Mouse (Mus musculus): ENCODE data around the gene Flt4. TPM values are rescaled to one million over a fixed set of nuclear protein-coding genes. Genes with fewer than 3 reads are reported as not detected.

Flt4 gene
- total and polyA plus RNA-seq, 2 experiments from 2014 or later = 3.3 to 13.6 TPM

GRCm38 (mm10) chr11:49695013-49695412, 86.0 kb downstream of the Flt4 start:
- Histone ChIP-seq H3K9me3 (replicated peaks; ENCODE audit: control insufficient read depth, low read length) (no peaks in the 10 kb centered on the region), H3K4me1 (ENCODE audit: control insufficient read depth, insufficient read depth) (peaks cover 4% of the 10 kb centered on the region; the same call in 1 of the 2 replicates), H3K4me2 (ENCODE audit: low read depth, low read length) (no peak overlapping the region), H3K27ac (ENCODE audit: low read depth) (no peak overlapping the region), H3K27me3 (ENCODE audit: control insufficient read depth, insufficient read depth, low read length) (no peaks in the 10 kb centered on the region), H3K9ac (replicated peaks; ENCODE audit: low read depth, low read length) (no peak overlapping the region), H3K36me3 (replicated peaks; ENCODE audit: control insufficient read depth, insufficient read depth, low read length) (peaks cover 21% of the 10 kb centered on the region), H3K4me3 (ENCODE audit: low read depth, low read length) (no peak overlapping the region)
- WGBS = 83% methylated on average over 3 of the region's 3 CpGs
- ATAC-seq (ENCODE audit: insufficient read depth, low read depth) (no peak), DNase-seq (ENCODE audit: low spot score) (no peak)
- TF ChIP-seq EP300 (IDR thresholded peaks at IDR 0.05; ENCODE audit: low read depth) (no peak), CTCF (IDR thresholded peaks at IDR 0.05; ENCODE audit: low read depth) (no peak)

GRCm38 (mm10) chr11:49695695-49696094, 86.6 kb downstream of the Flt4 start:
- peaks cover 4% of the 10 kb centered on the region; the same call in 1 of the 2 replicates for H3K4me1 ChIP-seq (ENCODE audit: control insufficient read depth, insufficient read depth)
- 88% methylated on average over 2 of the region's 2 CpGs for WGBS
- ATAC-seq (ENCODE audit: insufficient read depth, low read depth) = no peak
- TF ChIP-seq CTCF (IDR thresholded peaks at IDR 0.05; ENCODE audit: low read depth) (no peak), EP300 (IDR thresholded peaks at IDR 0.05; ENCODE audit: low read depth) (no peak)
- H3K4me2 ChIP-seq (ENCODE audit: low read depth, low read length) = no peak overlapping the region
- H3K4me3 ChIP-seq (ENCODE audit: low read depth, low read length) = no peak overlapping the region
- H3K9ac ChIP-seq (replicated peaks; ENCODE audit: low read depth, low read length) = no peak overlapping the region
- no peak for DNase-seq (ENCODE audit: low spot score)
- H3K27me3 ChIP-seq (ENCODE audit: control insufficient read depth, insufficient read depth, low read length) = no peaks in the 10 kb centered on the region
- peak overlapping the region; percentile 7; the same call in 1 of the 2 replicates for H3K27ac ChIP-seq (ENCODE audit: low read depth)
- H3K9me3 ChIP-seq (replicated peaks; ENCODE audit: control insufficient read depth, low read length) = no peaks in the 10 kb centered on the region
- H3K36me3 ChIP-seq (replicated peaks; ENCODE audit: control insufficient read depth, insufficient read depth, low read length) = peaks cover 21% of the 10 kb centered on the region

- WGBS = 77% methylated on average over 2 of the region's 2 CpGs
- Histone ChIP-seq H3K9ac (replicated peaks; ENCODE audit: low read depth, low read length) (no peak overlapping the region), H3K9me3 (replicated peaks; ENCODE audit: control insufficient read depth, low read length) (no peaks in the 10 kb centered on the region), H3K4me1 (ENCODE audit: control insufficient read depth, insufficient read depth) (peaks cover 4% of the 10 kb centered on the region; the same call in 1 of the 2 replicates), H3K27ac (ENCODE audit: low read depth) (peak overlapping the region; percentile 7; the same call in 1 of the 2 replicates), H3K27me3 (ENCODE audit: control insufficient read depth, insufficient read depth, low read length) (no peaks in the 10 kb centered on the region), H3K4me3 (ENCODE audit: low read depth, low read length) (no peak overlapping the region), H3K36me3 (replicated peaks; ENCODE audit: control insufficient read depth, insufficient read depth, low read length) (peaks cover 27% of the 10 kb centered on the region), H3K4me2 (ENCODE audit: low read depth, low read length) (no peak overlapping the region)
- DNase-seq (ENCODE audit: low spot score) (no peak), ATAC-seq (ENCODE audit: insufficient read depth, low read depth) (no peak)
- TF ChIP-seq CTCF (IDR thresholded peaks at IDR 0.05; ENCODE audit: low read depth) (no peak), EP300 (IDR thresholded peaks at IDR 0.05; ENCODE audit: low read depth) (no peak)
Observed at GRCm38 (mm10) chr11:49696472-49696871, 87.4 kb downstream of the Flt4 start.

- no peak overlapping the region for H3K4me2 ChIP-seq (ENCODE audit: low read depth, low read length)
- TF ChIP-seq EP300 (IDR thresholded peaks at IDR 0.05; ENCODE audit: low read depth) = no peak
- no peak for TF ChIP-seq CTCF (IDR thresholded peaks at IDR 0.05; ENCODE audit: low read depth)
- no peaks in the 10 kb centered on the region for H3K27me3 ChIP-seq (ENCODE audit: control insufficient read depth, insufficient read depth, low read length)
- no peak overlapping the region for H3K27ac ChIP-seq (ENCODE audit: low read depth)
- H3K9ac ChIP-seq (replicated peaks; ENCODE audit: low read depth, low read length) = no peak overlapping the region
- 87% methylated on average over 5 of the region's 5 CpGs for WGBS
- no peak overlapping the region for H3K4me3 ChIP-seq (ENCODE audit: low read depth, low read length)
- H3K4me1 ChIP-seq (ENCODE audit: control insufficient read depth, insufficient read depth) = peaks cover 4% of the 10 kb centered on the region; the same call in 1 of the 2 replicates
- no peaks in the 10 kb centered on the region for H3K9me3 ChIP-seq (replicated peaks; ENCODE audit: control insufficient read depth, low read length)
- DNase-seq (ENCODE audit: low spot score) (no peak), ATAC-seq (ENCODE audit: insufficient read depth, low read depth) (no peak)
- peaks cover 32% of the 10 kb centered on the region for H3K36me3 ChIP-seq (replicated peaks; ENCODE audit: control insufficient read depth, insufficient read depth, low read length)
Observed at GRCm38 (mm10) chr11:49697779-49698178, 88.7 kb downstream of the Flt4 start.

- H3K27ac ChIP-seq (ENCODE audit: low read depth) = no peak overlapping the region
- H3K9ac ChIP-seq (replicated peaks; ENCODE audit: low read depth, low read length) = no peak overlapping the region
- DNase-seq (ENCODE audit: low spot score) (no peak), ATAC-seq (ENCODE audit: insufficient read depth, low read depth) (no peak)
- no peak overlapping the region for H3K4me3 ChIP-seq (ENCODE audit: low read depth, low read length)
- H3K36me3 ChIP-seq (replicated peaks; ENCODE audit: control insufficient read depth, insufficient read depth, low read length) = peaks cover 33% of the 10 kb centered on the region
- no peaks in the 10 kb centered on the region for H3K9me3 ChIP-seq (replicated peaks; ENCODE audit: control insufficient read depth, low read length)
- no peak overlapping the region for H3K4me2 ChIP-seq (ENCODE audit: low read depth, low read length)
- peaks cover 4% of the 10 kb centered on the region; the same call in 1 of the 2 replicates for H3K4me1 ChIP-seq (ENCODE audit: control insufficient read depth, insufficient read depth)
- WGBS = 86% methylated on average over 1 of the region's 1 CpGs
- no peak for TF ChIP-seq CTCF (IDR thresholded peaks at IDR 0.05; ENCODE audit: low read depth)
- TF ChIP-seq EP300 (IDR thresholded peaks at IDR 0.05; ENCODE audit: low read depth) = no peak
- H3K27me3 ChIP-seq (ENCODE audit: control insufficient read depth, insufficient read depth, low read length) = no peaks in the 10 kb centered on the region
Observed at GRCm38 (mm10) chr11:49699079-49699478, 90.0 kb downstream of the Flt4 start.

GRCm38 (mm10) chr11:49702014-49702413, 93.0 kb downstream of the Flt4 start:
- no peak overlapping the region for H3K4me3 ChIP-seq (ENCODE audit: low read depth, low read length)
- ATAC-seq (ENCODE audit: insufficient read depth, low read depth) (no peak), DNase-seq (ENCODE audit: low spot score) (no peak)
- no peak overlapping the region for H3K9ac ChIP-seq (replicated peaks; ENCODE audit: low read depth, low read length)
- peaks cover 56% of the 10 kb centered on the region for H3K36me3 ChIP-seq (replicated peaks; ENCODE audit: control insufficient read depth, insufficient read depth, low read length)
- 97% methylated on average over 8 of the region's 8 CpGs for WGBS
- H3K4me2 ChIP-seq (ENCODE audit: low read depth, low read length) = no peak overlapping the region
- no peaks in the 10 kb centered on the region for H3K27me3 ChIP-seq (ENCODE audit: control insufficient read depth, insufficient read depth, low read length)
- no peaks in the 10 kb centered on the region for H3K9me3 ChIP-seq (replicated peaks; ENCODE audit: control insufficient read depth, low read length)
- H3K27ac ChIP-seq (ENCODE audit: low read depth) = no peak overlapping the region
- TF ChIP-seq EP300 (IDR thresholded peaks at IDR 0.05; ENCODE audit: low read depth) = no peak
- no peak for TF ChIP-seq CTCF (IDR thresholded peaks at IDR 0.05; ENCODE audit: low read depth)
- H3K4me1 ChIP-seq (ENCODE audit: control insufficient read depth, insufficient read depth) = no peaks in the 10 kb centered on the region

Other genes with a start within 250 kb of the Flt4 start
- gene Olfr1389, start 186.2 kb upstream of the Flt4 start, total RNA-seq (2014; rRNA removed; ENCODE audit: low replicate concordance) = not detected in 2 replicates
- gene Olfr1389, start 186.2 kb upstream of the Flt4 start, polyA plus RNA-seq (2015; fragmentation: Nextera tagmentation; extraction: Ambion mirVana) = not detected in 2 replicates
- not detected in 2 replicates for gene Olfr1388, start 172.6 kb upstream of the Flt4 start, total RNA-seq (2014; rRNA removed; ENCODE audit: low replicate concordance)
- not detected in 2 replicates for gene Olfr1388, start 172.6 kb upstream of the Flt4 start, polyA plus RNA-seq (2015; fragmentation: Nextera tagmentation; extraction: Ambion mirVana)
- gene Olfr1387, start 153.9 kb upstream of the Flt4 start, total RNA-seq (2014; rRNA removed; ENCODE audit: low replicate concordance) = not detected in 2 replicates
- gene Olfr1387, start 153.9 kb upstream of the Flt4 start, polyA plus RNA-seq (2015; fragmentation: Nextera tagmentation; extraction: Ambion mirVana) = not detected in 2 replicates
- gene Olfr1386, start 144.2 kb upstream of the Flt4 start, total RNA-seq (2014; rRNA removed; ENCODE audit: low replicate concordance) = not detected in 2 replicates
- gene Olfr1386, start 144.2 kb upstream of the Flt4 start, polyA plus RNA-seq (2015; fragmentation: Nextera tagmentation; extraction: Ambion mirVana) = not detected in 2 replicates
- not detected in 2 replicates for gene Olfr1385, start 120.2 kb upstream of the Flt4 start, total RNA-seq (2014; rRNA removed; ENCODE audit: low replicate concordance)
- gene Olfr1385, start 120.2 kb upstream of the Flt4 start, polyA plus RNA-seq (2015; fragmentation: Nextera tagmentation; extraction: Ambion mirVana) = not detected in 2 replicates
- not detected in 2 replicates for gene Olfr1384, start 102.5 kb upstream of the Flt4 start, total RNA-seq (2014; rRNA removed; ENCODE audit: low replicate concordance)
- not detected in 2 replicates for gene Olfr1384, start 102.5 kb upstream of the Flt4 start, polyA plus RNA-seq (2015; fragmentation: Nextera tagmentation; extraction: Ambion mirVana)
- gene Olfr1383, start 89.6 kb upstream of the Flt4 start, total RNA-seq (2014; rRNA removed; ENCODE audit: low replicate concordance) = not detected in 2 replicates
- not detected in 2 replicates for gene Olfr1383, start 89.6 kb upstream of the Flt4 start, polyA plus RNA-seq (2015; fragmentation: Nextera tagmentation; extraction: Ambion mirVana)
- not detected in 2 replicates for gene Olfr1382, start 81.0 kb upstream of the Flt4 start, total RNA-seq (2014; rRNA removed; ENCODE audit: low replicate concordance)
- not detected in 2 replicates for gene Olfr1382, start 81.0 kb upstream of the Flt4 start, polyA plus RNA-seq (2015; fragmentation: Nextera tagmentation; extraction: Ambion mirVana)
- not detected in 2 replicates for gene Olfr1381, start 65.8 kb upstream of the Flt4 start, total RNA-seq (2014; rRNA removed; ENCODE audit: low replicate concordance)
- gene Olfr1381, start 65.8 kb upstream of the Flt4 start, polyA plus RNA-seq (2015; fragmentation: Nextera tagmentation; extraction: Ambion mirVana) = not detected in 2 replicates
- not detected in 2 replicates for gene Olfr1380, start 52.4 kb upstream of the Flt4 start, total RNA-seq (2014; rRNA removed; ENCODE audit: low replicate concordance)
- gene Olfr1380, start 52.4 kb upstream of the Flt4 start, polyA plus RNA-seq (2015; fragmentation: Nextera tagmentation; extraction: Ambion mirVana) = not detected in 2 replicates
- 2.0 and 82.4 TPM in 2 replicates for gene Scgb3a1, start 54.3 kb downstream of the Flt4 start, total RNA-seq (2014; rRNA removed; ENCODE audit: low replicate concordance)
- 2.0 and 301 TPM in 2 replicates for gene Scgb3a1, start 54.3 kb downstream of the Flt4 start, polyA plus RNA-seq (2015; fragmentation: Nextera tagmentation; extraction: Ambion mirVana)
- 21.4 and 36.6 TPM in 2 replicates for gene Cnot6, start 103.5 kb downstream of the Flt4 start, total RNA-seq (2014; rRNA removed; ENCODE audit: low replicate concordance)
- gene Cnot6, start 103.5 kb downstream of the Flt4 start, polyA plus RNA-seq (2015; fragmentation: Nextera tagmentation; extraction: Ambion mirVana) = 19.6 and 19.8 TPM in 2 replicates
- gene Gfpt2, start 184.9 kb downstream of the Flt4 start, total RNA-seq (2014; rRNA removed; ENCODE audit: low replicate concordance) = 6.1 and 10.8 TPM in 2 replicates
- gene Gfpt2, start 184.9 kb downstream of the Flt4 start, polyA plus RNA-seq (2015; fragmentation: Nextera tagmentation; extraction: Ambion mirVana) = 8.5 TPM in 2 replicates
- gene Mapk9, start 237.5 kb downstream of the Flt4 start, total RNA-seq (2014; rRNA removed; ENCODE audit: low replicate concordance) = 37.2 and 55.8 TPM in 2 replicates
- 25.4 and 25.9 TPM in 2 replicates for gene Mapk9, start 237.5 kb downstream of the Flt4 start, polyA plus RNA-seq (2015; fragmentation: Nextera tagmentation; extraction: Ambion mirVana)